Mouse (Mus musculus): ENCODE results near the gene Cog6. TPM values are rescaled to one million over a fixed set of nuclear protein-coding genes. Genes with fewer than 3 reads are reported as not detected.
A peak's percentile ranks its signal among the peaks of the same experiment; 100 is the strongest.

The Cog6 gene
- total RNA-seq, 1 experiment from 2014 or later = 51.5 TPM

GRCm38 (mm10) chr3:52985508-52985941, 31.5 kb downstream of the Cog6 start:
- peak in 1 of 2 experiments; percentile 37; a peak in 1 of 4 replicates for ATAC-seq (replicated peaks in 1 of 2; ENCODE audit: insufficient read depth in 1 of 2, low FRiP score in 2 of 2, low TSS enrichment in 1 of 2, low read depth in 1 of 2, poor library complexity in 2 of 2, severe bottlenecking in 2 of 2)

DNA sequence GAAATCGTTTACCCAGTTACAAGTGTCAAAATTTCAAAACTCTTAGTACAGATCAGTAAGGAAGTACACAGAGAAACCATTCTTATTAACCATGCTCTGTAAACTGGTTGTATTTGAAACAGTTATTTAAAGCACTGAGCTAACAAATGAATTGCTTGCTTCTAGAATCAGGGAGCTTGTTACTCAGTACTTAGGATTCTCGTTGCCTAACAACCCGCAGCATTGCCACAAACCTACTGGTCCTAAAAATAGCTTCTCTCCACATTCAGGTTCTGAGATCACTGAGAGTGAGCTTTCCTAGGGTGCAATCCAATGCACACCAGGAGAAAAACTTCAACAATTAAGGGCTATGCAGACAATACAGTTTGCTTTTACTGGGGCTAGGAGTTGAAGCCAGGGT, 33.3 kb downstream of the Cog6 start:
- no peak for ATAC-seq (replicated peaks in 1 of 2; ENCODE audit: insufficient read depth in 1 of 2, low FRiP score in 2 of 2, low TSS enrichment in 1 of 2, low read depth in 1 of 2, poor library complexity in 2 of 2, severe bottlenecking in 2 of 2)

- ATAC-seq (replicated peaks in 1 of 2; ENCODE audit: insufficient read depth in 1 of 2, low FRiP score in 2 of 2, low TSS enrichment in 1 of 2, low read depth in 1 of 2, poor library complexity in 2 of 2, severe bottlenecking in 2 of 2) = no peak
Measured at GRCm38 (mm10) chr3:52982993-52983392, 34.0 kb downstream of the Cog6 start.

GRCm38 (mm10) chr3:52974674-52975556, 42.1 kb downstream of the Cog6 start:
- peak; percentile 74 to 85 for ATAC-seq (replicated peaks in 1 of 2; ENCODE audit: insufficient read depth in 1 of 2, low FRiP score in 2 of 2, low TSS enrichment in 1 of 2, low read depth in 1 of 2, poor library complexity in 2 of 2, severe bottlenecking in 2 of 2)

DNA sequence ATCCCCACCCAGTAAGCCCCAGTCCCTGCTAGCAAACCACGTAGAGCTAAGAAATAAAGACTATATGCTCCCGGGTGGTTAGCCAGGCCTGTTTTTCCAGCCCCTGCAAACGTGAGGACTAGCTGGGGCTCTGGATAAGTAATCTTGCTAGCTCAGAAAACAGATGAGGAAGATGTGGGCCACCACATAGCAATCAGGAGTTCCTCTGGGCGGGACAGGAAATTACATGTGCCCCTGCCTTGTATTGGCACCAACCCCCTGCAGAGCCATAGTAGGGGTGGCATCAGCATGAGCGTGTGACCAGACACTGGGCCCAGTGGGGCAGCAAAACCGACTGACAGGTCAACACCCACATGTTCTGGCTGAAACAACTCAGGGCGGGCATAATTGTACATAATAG, 44.1 kb downstream of the Cog6 start:
- peak; percentile 93 for ATAC-seq (replicated peaks in 1 of 2; ENCODE audit: insufficient read depth in 1 of 2, low FRiP score in 2 of 2, low TSS enrichment in 1 of 2, low read depth in 1 of 2, poor library complexity in 2 of 2, severe bottlenecking in 2 of 2)

DNA sequence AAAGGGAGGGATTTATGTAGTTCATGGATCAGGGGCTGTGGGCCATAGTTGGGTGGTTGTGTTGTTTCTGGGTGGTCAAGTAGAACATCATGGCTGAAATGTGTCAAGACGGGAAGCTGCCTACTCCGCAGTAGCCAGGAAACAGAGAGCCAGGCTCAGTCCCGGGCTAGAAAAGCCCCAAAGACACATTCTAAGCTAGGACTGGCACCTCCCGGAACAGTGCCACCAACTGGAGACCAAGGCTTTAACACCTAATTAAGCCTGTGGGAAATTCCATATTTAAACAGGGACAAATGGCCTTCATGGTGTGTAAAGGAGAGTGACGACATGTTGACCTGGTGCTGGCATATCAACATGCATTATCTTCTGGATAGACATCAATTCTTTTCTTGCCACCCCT, 50.0 kb downstream of the Cog6 start:
- ATAC-seq (replicated peaks in 1 of 2; ENCODE audit: insufficient read depth in 1 of 2, low FRiP score in 2 of 2, low TSS enrichment in 1 of 2, low read depth in 1 of 2, poor library complexity in 2 of 2, severe bottlenecking in 2 of 2) = 0 out of 4 replicates have a peak, but pooled peaks of 1 of the 2 experiments have one; percentile 39

DNA sequence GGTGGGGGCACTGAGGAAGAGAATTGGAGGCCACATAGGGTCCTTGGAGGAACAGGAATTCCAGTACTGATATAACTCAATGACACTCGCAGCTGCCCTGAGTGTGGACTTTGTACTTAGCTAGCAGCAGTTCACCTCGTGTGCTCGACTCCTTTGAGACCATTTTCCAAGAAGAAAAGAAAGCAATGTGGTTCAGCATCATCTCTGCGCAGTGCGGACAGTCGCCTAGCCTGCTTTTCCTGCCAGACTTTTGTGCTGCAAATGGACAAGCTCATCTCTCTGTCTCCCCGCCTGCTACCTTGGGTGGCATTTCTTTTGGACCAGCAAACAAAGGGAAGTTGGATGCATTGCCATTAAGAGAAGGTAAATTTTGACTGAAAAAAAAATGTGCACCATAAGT, 52.8 kb downstream of the Cog6 start:
- ATAC-seq (replicated peaks in 1 of 2; ENCODE audit: insufficient read depth in 1 of 2, low FRiP score in 2 of 2, low TSS enrichment in 1 of 2, low read depth in 1 of 2, poor library complexity in 2 of 2, severe bottlenecking in 2 of 2) = no peak

GRCm38 (mm10) chr3:52963441-52963840, 53.6 kb downstream of the Cog6 start:
- ATAC-seq (replicated peaks in 1 of 2; ENCODE audit: insufficient read depth in 1 of 2, low FRiP score in 2 of 2, low TSS enrichment in 1 of 2, low read depth in 1 of 2, poor library complexity in 2 of 2, severe bottlenecking in 2 of 2) = no peak

- no peak for ATAC-seq (replicated peaks in 1 of 2; ENCODE audit: insufficient read depth in 1 of 2, low FRiP score in 2 of 2, low TSS enrichment in 1 of 2, low read depth in 1 of 2, poor library complexity in 2 of 2, severe bottlenecking in 2 of 2)
Measured at GRCm38 (mm10) chr3:52962391-52962790, 54.6 kb downstream of the Cog6 start.

DNA sequence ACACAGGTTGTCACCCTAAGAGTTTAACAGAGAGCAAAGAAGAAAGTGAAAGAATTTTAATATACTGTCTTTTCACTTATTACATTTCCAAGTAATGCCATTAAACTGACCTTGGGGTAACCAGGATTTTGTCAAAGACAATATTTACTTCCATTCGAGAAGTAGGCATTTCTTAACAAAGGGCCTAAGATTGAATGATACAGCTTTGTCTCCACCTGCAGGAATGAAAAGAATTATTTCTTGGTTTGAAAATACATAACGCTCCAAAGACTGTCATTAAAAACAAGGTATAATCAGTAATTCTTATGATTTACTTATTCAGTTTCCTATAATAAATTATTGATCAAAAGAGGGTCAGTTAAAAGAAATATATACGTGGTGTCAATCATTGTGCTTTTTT, 55.4 kb downstream of the Cog6 start:
- ATAC-seq (replicated peaks in 1 of 2; ENCODE audit: insufficient read depth in 1 of 2, low FRiP score in 2 of 2, low TSS enrichment in 1 of 2, low read depth in 1 of 2, poor library complexity in 2 of 2, severe bottlenecking in 2 of 2) = no peak

DNA sequence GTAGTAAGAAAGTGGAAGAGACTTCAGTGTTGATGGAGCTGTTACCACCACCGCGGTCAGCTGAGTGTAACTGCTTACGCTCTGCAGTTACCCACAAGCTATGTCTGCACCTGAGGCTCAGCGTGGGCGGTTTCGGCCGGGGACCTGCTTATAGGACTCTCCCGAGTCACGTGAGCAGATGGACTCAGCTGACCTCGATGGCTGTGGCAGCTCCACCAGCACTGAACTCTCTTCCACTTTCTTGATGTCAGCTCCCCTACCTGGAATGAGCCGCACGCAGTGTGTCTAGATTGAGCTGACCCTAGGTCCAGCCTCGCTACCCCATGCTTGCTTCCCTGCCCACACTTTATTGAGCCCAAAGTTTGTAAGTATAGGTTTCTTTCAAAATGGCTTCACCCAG, 56.1 kb downstream of the Cog6 start:
- no peak for ATAC-seq (replicated peaks in 1 of 2; ENCODE audit: insufficient read depth in 1 of 2, low FRiP score in 2 of 2, low TSS enrichment in 1 of 2, low read depth in 1 of 2, poor library complexity in 2 of 2, severe bottlenecking in 2 of 2)

GRCm38 (mm10) chr3:52958444-52959120, 58.5 kb downstream of the Cog6 start:
- ATAC-seq (replicated peaks in 1 of 2; ENCODE audit: insufficient read depth in 1 of 2, low FRiP score in 2 of 2, low TSS enrichment in 1 of 2, low read depth in 1 of 2, poor library complexity in 2 of 2, severe bottlenecking in 2 of 2) = no peak

DNA sequence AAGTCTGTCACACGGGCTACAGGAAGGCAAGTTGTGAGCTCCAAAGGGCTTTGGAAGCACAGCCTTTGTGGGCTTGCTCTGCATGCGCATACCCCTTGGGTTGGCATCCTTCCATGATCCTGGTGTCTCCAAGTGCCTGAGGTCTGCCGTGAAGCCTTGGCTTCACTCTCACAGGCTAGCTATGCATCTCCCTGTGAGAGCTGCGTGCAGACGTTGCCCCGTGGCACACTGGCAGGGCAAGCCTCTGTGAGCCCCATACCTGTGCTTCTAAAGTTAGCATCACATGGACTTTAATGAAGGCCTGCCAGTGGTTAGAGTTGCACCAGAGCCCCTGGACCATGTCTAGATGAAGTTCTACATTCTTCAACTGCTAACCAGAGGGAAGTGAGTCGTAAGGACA, 59.2 kb downstream of the Cog6 start:
- no peak for ATAC-seq (replicated peaks in 1 of 2; ENCODE audit: insufficient read depth in 1 of 2, low FRiP score in 2 of 2, low TSS enrichment in 1 of 2, low read depth in 1 of 2, poor library complexity in 2 of 2, severe bottlenecking in 2 of 2)

- peak; percentile 8 to 30; a peak in 2 of 4 replicates for ATAC-seq (replicated peaks in 1 of 2; ENCODE audit: insufficient read depth in 1 of 2, low FRiP score in 2 of 2, low TSS enrichment in 1 of 2, low read depth in 1 of 2, poor library complexity in 2 of 2, severe bottlenecking in 2 of 2)
Measured at GRCm38 (mm10) chr3:52956236-52956635, 60.8 kb downstream of the Cog6 start.

GRCm38 (mm10) chr3:52955481-52956019, 61.5 kb downstream of the Cog6 start:
- peak; percentile 39 to 54 for ATAC-seq (replicated peaks in 1 of 2; ENCODE audit: insufficient read depth in 1 of 2, low FRiP score in 2 of 2, low TSS enrichment in 1 of 2, low read depth in 1 of 2, poor library complexity in 2 of 2, severe bottlenecking in 2 of 2)

- peak; percentile 78 to 91 for ATAC-seq (replicated peaks in 1 of 2; ENCODE audit: insufficient read depth in 1 of 2, low FRiP score in 2 of 2, low TSS enrichment in 1 of 2, low read depth in 1 of 2, poor library complexity in 2 of 2, severe bottlenecking in 2 of 2)
Measured at GRCm38 (mm10) chr3:52954656-52955055, 62.4 kb downstream of the Cog6 start.

DNA sequence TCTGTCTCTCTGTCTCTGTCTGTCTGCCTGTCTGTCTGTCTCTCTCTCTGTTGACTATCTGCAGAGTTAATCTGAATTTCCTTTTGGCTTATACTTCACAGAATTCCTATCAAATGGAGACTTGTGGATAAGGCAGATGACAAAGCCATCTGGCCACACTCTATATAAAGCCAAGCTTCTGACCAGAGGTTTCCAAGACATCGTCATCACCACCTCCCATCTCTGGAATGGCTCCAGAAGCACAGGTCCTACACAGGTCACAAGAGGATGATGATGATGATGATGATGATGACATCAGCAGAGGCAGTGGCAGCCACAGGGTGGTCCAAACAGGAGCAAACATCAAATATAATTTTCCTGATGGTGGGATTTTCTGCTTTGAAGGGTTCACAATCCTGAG, 63.2 kb downstream of the Cog6 start:
- ATAC-seq (replicated peaks in 1 of 2; ENCODE audit: insufficient read depth in 1 of 2, low FRiP score in 2 of 2, low TSS enrichment in 1 of 2, low read depth in 1 of 2, poor library complexity in 2 of 2, severe bottlenecking in 2 of 2) = no peak

- no peak for ATAC-seq (replicated peaks in 1 of 2; ENCODE audit: insufficient read depth in 1 of 2, low FRiP score in 2 of 2, low TSS enrichment in 1 of 2, low read depth in 1 of 2, poor library complexity in 2 of 2, severe bottlenecking in 2 of 2)
Measured at GRCm38 (mm10) chr3:52948824-52949223, 68.2 kb downstream of the Cog6 start.
